Mouse (Mus musculus) cerebellum, adult 9-11 months (tissue): ENCODE results near the gene Zfp945.
"Not testable (repeated sequence)": the region's sequence is repeated elsewhere in the genome, so short reads cannot be mapped to it uniquely, and the experiment has no call there.

Experiments
- DNase-seq: peaks from one replicate; pipeline ENCODE4 v3.0.0; 2022

Zfp945 gene

DNA sequence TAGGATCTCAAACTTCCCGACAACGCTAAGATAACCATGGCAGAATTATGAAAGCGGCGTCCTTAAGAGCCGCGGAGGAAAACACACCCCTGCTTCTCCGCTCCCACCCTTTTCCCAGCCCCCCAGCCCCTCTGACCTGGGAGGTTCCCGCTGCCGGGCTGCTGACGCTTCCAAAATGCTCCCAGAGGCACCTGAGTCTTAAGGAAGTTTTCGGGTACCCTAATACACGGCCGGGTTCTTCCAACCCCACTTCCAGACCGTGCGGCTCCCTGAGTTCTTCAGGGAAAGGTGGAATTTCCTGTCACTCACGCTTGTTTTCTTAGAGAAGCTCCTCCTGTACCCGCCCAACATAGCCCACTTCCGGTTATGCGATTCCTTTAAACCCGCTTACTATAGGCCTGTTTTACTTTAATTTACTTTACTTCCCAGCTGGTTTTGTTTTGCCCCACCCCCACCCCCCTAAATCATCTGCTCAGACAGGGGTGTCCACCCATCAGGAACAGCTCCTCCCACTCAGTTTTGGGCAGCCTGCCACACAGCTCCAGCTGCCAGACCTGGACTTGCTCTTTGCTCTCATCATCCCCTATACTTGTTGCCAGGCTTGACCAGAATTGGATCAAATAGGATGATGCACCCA, at the start of gene Zfp945:
TSS of gene Zfp945 (minus strand) at position 290 of the 637 bp plus-strand sequence.
- peak; percentile 41 for DNase-seq

DNA sequence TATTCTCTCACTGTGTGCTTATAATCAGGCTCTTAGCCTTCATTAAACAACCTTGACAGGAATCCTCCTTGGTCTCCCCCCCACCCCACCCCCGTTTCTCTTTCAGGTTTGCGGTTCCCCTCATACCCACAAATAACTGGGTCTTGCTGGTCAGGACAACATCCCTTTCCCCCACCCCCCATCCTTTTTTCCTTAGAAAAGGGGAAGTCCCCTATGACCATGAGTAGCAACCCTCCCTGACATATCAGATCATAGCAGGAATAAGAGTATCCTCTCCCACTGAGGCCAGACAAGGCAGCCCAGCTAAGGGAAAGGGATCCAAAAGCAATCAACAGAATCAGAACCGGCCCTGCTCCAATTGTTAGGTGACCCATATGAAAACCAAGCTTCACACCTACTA, 21.4 kb upstream of the Zfp945 start:
- no peak for DNase-seq

DNA sequence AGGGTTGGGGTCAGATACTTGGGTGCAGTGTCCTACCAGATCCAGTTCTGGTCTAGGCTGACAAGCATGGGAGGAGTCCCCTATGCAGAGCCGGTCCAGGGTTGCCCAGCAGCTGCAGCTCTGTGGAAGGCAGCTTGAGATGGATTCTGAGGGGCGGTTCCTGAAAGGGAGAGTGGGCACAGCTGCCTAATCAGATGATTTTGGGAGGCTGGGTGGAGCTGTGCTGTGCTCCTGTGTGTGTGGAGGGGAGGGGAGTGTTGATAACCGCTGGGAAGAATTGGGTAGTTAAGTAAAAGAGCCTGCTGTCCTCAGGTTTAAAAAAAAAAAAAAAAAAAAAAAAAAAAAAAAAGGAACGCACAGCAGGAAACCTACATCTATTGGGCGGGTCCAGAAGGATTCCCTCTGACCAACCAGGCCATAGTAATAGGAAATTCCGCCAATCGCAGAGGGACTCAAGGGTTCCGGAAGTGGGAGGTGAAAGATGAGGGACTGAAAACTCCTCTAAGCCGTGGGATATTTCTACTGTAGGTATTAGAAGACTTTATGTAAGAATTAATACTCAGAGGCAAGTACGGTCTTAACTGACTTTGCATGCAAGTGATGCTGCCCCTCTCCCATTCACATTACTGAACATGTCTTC, 17.2 kb upstream of the Zfp945 start:
- no peak for DNase-seq

DNA sequence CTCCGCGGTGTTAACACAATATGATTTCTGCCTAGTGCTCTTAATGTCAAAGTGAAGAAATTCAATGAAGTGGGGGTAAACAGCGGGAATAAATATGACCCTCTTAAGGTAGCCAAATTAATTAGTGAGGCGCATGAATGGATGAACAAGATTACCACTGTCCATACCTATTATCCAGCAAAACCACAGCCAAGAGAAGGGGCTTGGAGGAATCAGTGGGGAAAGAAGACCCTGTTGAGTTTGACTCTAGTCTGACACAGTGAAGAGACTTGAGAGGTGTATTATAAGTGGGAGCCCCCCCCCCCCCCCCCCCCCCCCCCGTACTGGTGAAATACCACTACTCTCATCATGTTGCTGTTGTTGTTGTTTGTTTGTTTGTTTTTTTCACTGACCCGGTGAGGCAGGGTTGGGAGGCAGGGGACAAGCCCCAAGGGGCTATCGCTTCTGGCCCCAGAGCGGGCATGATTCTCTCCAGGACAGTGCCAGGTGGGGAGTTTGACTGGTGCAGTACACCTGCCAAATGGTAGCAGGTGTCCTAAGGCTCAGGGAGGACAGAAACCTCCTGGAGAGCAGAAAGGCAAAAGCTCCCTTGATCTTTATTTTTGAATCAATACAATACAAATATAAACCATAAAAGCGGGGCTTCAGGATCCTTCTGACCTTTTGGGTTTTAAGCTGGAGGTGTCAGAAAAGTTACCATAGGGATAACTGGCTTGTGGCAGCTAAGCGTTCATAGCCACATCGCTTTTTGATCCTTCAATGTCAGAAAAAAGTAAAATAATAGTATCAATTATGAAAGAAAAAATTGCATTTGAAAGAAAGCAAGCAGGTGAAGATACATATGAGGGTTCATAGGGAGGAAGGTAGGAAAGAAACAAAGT, 10.7 kb upstream of the Zfp945 start:
- DNase-seq = no peak

DNA sequence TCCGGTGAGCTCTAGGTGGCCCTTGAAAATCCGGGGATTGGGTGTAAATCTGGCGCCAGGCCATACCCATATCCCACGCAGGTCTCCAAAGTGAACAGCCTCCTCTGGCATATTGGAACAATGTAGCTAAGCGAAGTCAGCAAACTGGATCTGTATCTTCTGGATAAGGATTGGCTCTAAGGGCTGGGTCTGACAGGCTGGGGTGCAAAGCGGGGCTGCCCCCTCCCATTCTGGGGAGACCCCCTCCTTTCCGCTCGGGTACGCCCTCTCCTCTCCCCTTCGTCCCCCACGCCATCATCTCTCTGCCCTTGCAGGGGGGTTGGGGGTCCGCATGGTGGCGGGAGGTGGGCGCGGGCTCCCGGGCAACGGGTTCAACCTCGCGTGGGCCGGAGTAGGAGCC, 9.4 kb upstream of the Zfp945 start:
- no peak for DNase-seq

DNA sequence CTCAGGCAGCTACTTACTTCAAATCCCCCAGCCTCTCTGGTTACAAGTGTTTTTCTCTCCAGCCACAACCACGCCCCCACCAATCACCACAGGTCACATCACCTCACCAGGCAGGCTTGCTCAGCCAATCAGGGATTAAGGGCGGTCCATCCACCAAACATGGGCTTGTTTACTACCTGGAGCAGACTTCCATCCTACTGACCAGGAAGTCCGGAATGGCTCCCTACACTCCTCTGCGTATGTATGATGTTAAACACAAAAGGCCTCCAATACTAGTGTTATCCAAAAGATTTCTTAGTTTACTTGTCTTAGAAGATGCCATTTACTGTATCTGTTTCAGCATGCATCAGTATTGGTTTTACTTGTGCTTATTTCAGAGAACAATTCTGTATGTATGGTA, 8.6 kb upstream of the Zfp945 start:
- DNase-seq = not testable (repeated sequence)

DNA sequence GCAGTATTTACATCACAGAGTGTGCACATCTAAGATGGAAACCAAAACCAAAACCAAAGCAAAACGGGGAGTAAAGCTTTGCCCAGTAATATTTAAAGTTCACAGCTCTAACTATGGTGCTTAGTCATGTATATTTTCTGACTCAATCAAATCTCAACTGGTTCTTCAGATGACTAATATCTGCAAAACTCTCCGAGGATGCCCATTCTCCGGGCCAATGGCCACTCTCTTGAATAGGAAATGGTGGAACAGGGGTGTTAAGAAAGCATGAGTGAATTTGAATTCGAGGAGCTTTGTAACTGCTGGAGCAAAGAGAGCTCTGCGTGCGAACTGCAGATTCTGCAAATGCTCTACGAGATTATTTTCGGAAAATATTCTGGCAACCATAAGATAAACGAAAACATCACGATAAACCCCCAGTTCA, 501 bp downstream of the Zfp945 start:
- DNase-seq = no peak

DNA sequence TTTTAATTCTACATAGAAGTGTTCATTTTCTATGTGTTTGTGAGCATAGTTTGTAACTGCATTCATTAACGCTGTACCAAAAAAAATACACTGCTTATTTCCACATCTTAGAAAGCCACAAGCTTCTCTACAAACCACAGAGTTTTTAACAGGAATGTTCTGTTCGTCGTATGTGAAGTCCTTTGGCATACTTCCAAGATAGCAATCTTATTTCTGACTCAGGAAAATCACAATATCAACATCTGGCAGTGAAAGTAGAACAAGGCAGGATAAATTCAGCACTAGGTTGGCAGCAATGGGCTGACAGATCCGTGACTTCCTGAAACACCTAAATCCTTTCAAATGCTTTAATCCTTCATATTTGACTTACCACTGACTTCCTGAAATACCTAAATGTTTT, 45.8 kb downstream of the Zfp945 start:
- DNase-seq = no peak

DNA sequence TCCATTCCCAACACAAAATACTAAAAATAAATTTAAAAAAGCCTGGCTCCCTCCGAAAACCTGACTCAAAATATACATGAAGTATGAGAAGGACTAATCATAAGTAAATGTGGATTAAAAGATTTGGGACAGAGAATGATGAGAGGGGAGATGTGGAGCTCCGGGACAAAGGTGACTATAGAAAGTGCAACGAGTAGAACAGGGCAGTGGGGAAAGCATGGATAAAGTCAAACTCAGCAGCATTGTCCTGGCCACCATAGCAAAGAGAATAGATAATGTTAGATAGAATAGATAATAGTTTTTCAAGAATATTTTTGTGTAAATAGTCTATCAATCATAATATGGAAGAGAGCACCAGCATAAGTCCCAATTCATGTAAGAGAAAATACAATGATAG, 48.7 kb downstream of the Zfp945 start:
- no peak for DNase-seq

DNA sequence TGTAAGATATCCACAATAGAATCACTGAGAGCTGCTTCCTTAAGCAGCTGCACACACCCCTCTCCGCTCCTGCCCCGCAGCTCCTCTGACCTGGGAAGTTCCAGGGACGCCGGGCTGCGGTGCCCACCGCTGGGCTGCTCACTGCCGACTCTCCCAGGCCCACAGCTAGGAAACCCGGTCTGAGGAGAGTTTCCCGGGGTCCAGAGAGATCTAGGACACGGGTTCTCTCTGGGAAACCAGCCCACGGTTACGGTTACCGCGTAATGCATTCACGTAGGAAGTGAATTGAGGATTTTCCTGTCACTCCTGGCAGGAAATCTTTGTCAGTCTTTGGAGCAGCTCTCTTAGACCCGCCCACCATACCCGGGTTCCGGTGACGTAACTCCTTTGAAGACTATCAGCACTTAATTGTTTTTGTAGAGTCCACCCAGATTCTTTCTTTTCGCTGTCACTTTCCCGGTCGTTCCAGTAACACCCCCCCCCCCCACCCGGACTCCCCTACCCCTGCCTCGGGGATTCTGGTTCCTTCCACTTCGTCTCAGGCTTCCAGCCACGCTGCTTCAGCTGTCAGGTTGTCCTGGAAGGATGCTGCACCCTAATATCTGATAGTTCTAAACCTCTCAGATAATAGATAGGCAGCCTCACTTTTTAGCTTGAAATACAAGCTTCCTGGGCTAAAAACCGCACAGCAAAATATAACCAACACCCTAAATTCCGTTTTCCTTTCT, 49.3 kb downstream of the Zfp945 start:
- DNase-seq = peak; percentile 72

DNA sequence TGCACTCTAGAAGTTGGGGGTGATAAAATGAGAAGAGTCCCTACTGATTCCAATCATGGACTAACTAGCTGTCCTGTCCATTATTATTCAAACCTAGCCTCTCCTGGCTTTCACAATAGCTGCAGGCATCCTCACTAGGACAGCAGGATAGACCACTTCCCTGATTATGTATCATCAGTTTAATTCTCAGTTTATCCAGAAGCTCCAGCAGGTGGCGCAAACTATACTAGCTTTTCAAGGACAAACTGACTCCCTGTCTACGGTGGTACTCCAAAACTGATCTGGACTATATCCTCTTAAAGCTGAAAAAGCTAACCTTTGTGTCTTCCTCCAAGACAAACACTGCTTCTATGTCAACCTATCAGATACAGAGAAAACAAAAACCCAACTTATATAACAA, 67.2 kb downstream of the Zfp945 start:
- no peak for DNase-seq
